Mouse (Mus musculus) thymus, adult 2 months (tissue): ENCODE results near the gene Dbp. TPM values are rescaled to one million over a fixed set of nuclear protein-coding genes. Genes with fewer than 3 reads are reported as not detected.

ENCODE experiments used
- DNase-seq: peaks from one replicate; pipeline ENCODE4 v3.0.0; 2021
- H3K27ac ChIP-seq: fragments of 200-500 bp; 2 replicates; pipeline ENCODE4 v1.5.1; 2012; ENCODE audit warnings: low read length, control low read depth; ENCODE audit not compliant: control insufficient read depth, insufficient read depth
- H3K27me3 ChIP-seq: fragments of 200-500 bp; 2 replicates; pipeline ENCODE4 v1.6.1; 2012; ENCODE audit warnings: mild to moderate bottlenecking, low read length, moderate library complexity, mixed read lengths; ENCODE audit not compliant: control insufficient read depth, insufficient read depth
- H3K36me3 ChIP-seq: fragments of 200-500 bp; 2 replicates; pipeline ENCODE4 v1.6.1; 2012; ENCODE audit warnings: mild to moderate bottlenecking, low read length, moderate library complexity; ENCODE audit not compliant: control insufficient read depth, insufficient read depth
- H3K4me1 ChIP-seq: fragments of 200-500 bp; replicated peaks from 2 replicates; pipeline ENCODE4 v1.6.1; 2012; ENCODE audit warnings: low read length; ENCODE audit not compliant: control insufficient read depth, insufficient read depth
- H3K4me3 ChIP-seq: fragments of 200-500 bp; 2 replicates; pipeline ENCODE4 v1.5.1; 2012; ENCODE audit warnings: mild to moderate bottlenecking, low read length, control low read depth, moderate library complexity; ENCODE audit not compliant: control insufficient read depth, insufficient read depth
- CTCF ChIP-seq: fragments of 200-500 bp; IDR thresholded peaks from 2 replicates; pipeline ENCODE4 v1.5.1; 2012; ENCODE audit warnings: mild to moderate bottlenecking, control low read depth, low read length, moderate library complexity, borderline replicate concordance; ENCODE audit not compliant: control insufficient read depth, poor library complexity, insufficient read depth; ENCODE audit errors: extremely low read depth
- POLR2A ChIP-seq: fragments of 200-500 bp; IDR thresholded peaks from 2 replicates; pipeline ENCODE4 v1.6.1; 2012; ENCODE audit warnings: mild to moderate bottlenecking, low read length, control low read depth, moderate library complexity; ENCODE audit not compliant: control insufficient read depth, poor library complexity, insufficient read depth; ENCODE audit errors: extremely low read depth
- WGBS: fragments of 180-500 bp; shearing (Covaris S2); methylation state at CpG from one replicate; pipeline ENCODE4 v1.1.7; 2018; 5-methylcytosine and 5-hydroxymethylcytosine counted together
- polyA plus RNA-seq: library from polyadenylated mRNA; depleted of rRNA; stranded (reverse); fragments of >200 nt; gene quantifications from 2 replicates; pipeline ENCODE4 v1.2.3, GENCODE M21; 2012

Dbp gene
- polyA plus RNA-seq, 1 experiment: 28.2 TPM

DNA sequence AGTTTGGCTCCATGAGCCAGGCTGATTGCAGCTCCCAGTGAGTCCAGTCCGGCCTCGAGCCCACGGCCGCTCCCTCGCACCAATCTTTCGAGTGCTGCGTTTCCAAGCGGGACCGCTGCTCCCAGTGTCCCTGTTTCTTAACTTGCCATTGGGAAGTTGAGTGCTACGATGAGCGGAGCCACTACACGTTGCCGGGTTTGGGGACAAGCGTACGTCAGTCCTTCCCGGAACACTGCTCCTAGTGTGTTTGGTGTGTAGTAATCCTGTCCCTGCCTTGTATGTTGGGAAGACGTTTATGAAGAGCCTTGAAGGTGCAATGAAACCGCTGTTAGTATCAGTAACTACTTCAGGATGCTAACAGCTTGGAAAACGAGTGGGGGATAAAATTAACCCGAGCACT is 13.4 kb downstream of the Dbp start:
- WGBS: 0% methylated on average over 20 of the region's 20 CpGs
- peak overlapping the region; percentile 80 for H3K4me3 ChIP-seq

DNA sequence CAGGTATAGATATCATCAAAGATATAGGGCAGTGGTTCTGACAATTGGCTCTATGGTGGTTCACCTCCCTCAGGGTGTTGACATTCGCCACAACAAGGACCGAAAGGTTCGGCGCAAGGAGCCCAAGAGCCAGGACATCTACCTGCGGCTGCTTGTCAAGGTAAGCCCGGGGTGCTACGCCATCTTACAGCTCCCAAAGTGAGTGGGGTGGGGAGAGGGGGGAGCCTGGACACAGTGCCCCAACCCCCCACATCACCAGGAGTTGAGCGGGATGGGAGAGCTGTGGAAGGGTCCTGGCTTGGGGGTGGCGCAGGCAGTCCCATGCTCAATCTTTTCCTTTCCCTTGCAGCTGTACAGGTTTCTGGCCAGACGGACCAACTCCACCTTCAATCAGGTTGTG is 14.3 kb downstream of the Dbp start:
- Histone ChIP-seq H3K36me3 (peaks cover 19% of the 10 kb centered on the region), H3K27ac (no peak overlapping the region), H3K4me1 (peaks cover 34% of the 10 kb centered on the region), H3K27me3 (no peaks in the 10 kb centered on the region), H3K4me3 (no peak overlapping the region)
- WGBS: 90% methylated on average over 10 of the region's 10 CpGs
- DNase-seq: no peak
- TF ChIP-seq CTCF (no peak), POLR2A (no peak)

More for the DNA sequence above, 13.4 kb downstream of the Dbp start:
- Histone ChIP-seq H3K27me3 (no peaks in the 10 kb centered on the region), H3K4me1 (peaks cover 37% of the 10 kb centered on the region), H3K27ac (peak overlapping the region; percentile 12), H3K36me3 (peaks cover 19% of the 10 kb centered on the region)
- TF ChIP-seq CTCF (no peak; the same call in 1 of the 2 replicates), POLR2A (no peak)
- no peak for DNase-seq

GRCm38 (mm10) chr7:45719738-45720412 is 15.0 kb downstream of the Dbp start:
- DNase-seq: no peak
- Histone ChIP-seq H3K27me3 (no peaks in the 10 kb centered on the region), H3K4me3 (no peak overlapping the region), H3K4me1 (peaks cover 28% of the 10 kb centered on the region), H3K27ac (no peak overlapping the region), H3K36me3 (peaks cover 19% of the 10 kb centered on the region)
- WGBS: 94% methylated on average over 16 of the region's 16 CpGs
- no peak for TF ChIP-seq POLR2A
- no peak for TF ChIP-seq CTCF

GRCm38 (mm10) chr7:45720413-45721233 is 15.7 kb downstream of the Dbp start, which contains the start of gene Fam83e:
Fam83e (plus strand) TSS chr7:45721212.
- Histone ChIP-seq H3K4me3 (no peak within 1 kb of the TSS), H3K36me3 (peaks cover 19% of the 10 kb centered on the region), H3K27ac (no peak within 1 kb of the TSS), H3K4me1 (peaks cover 25% of the 10 kb centered on the region), H3K27me3 (no peaks in the 10 kb centered on the region)
- DNase-seq: no peak
- WGBS: 92% methylated on average over 14 of the region's 14 CpGs
- TF ChIP-seq CTCF (no peak), POLR2A (no peak)

- H3K4me3 ChIP-seq: no peak overlapping the region
- DNase-seq: no peak
- no peak for TF ChIP-seq POLR2A
- TF ChIP-seq CTCF: no peak
- 95% methylated on average over 7 of the region's 7 CpGs for WGBS
- peaks cover 19% of the 10 kb centered on the region for H3K36me3 ChIP-seq
- no peak overlapping the region for H3K27ac ChIP-seq
- peaks cover 19% of the 10 kb centered on the region for H3K4me1 ChIP-seq
- H3K27me3 ChIP-seq: no peaks in the 10 kb centered on the region
Observed at GRCm38 (mm10) chr7:45721234-45721571, 16.3 kb downstream of the Dbp start.

- 90% methylated on average over 13 of the region's 13 CpGs for WGBS
- H3K36me3 ChIP-seq: peaks cover 19% of the 10 kb centered on the region
- no peaks in the 10 kb centered on the region for H3K27me3 ChIP-seq
- TF ChIP-seq CTCF (no peak), POLR2A (no peak)
- H3K4me3 ChIP-seq: no peak overlapping the region
- H3K4me1 ChIP-seq: peaks cover 15% of the 10 kb centered on the region
- no peak overlapping the region for H3K27ac ChIP-seq
- DNase-seq: no peak
Observed at GRCm38 (mm10) chr7:45721642-45722347, 16.9 kb downstream of the Dbp start.
